Mouse (Mus musculus) adrenal gland, adult 8-10 months (tissue): ENCODE results near the gene Krtap5-4. TPM values are rescaled to one million over a fixed set of nuclear protein-coding genes. Genes with fewer than 3 reads are reported as not detected.
A peak's percentile ranks its signal among the peaks of the same experiment; 100 is the strongest.
"Not testable (repeated sequence)": the region's sequence is repeated elsewhere in the genome, so short reads cannot be mapped to it uniquely, and the experiment has no call there.

Experiments
- DNase-seq: peaks from one replicate; pipeline ENCODE4 v3.0.0; 2022
- total RNA-seq, 4 experiments: library from RNA; stranded (reverse); gene quantifications; 2 replicates each; pipeline ENCODE4 v1.2.4; 2022

The Krtap5-4 gene
- not detected for total RNA-seq

DNA sequence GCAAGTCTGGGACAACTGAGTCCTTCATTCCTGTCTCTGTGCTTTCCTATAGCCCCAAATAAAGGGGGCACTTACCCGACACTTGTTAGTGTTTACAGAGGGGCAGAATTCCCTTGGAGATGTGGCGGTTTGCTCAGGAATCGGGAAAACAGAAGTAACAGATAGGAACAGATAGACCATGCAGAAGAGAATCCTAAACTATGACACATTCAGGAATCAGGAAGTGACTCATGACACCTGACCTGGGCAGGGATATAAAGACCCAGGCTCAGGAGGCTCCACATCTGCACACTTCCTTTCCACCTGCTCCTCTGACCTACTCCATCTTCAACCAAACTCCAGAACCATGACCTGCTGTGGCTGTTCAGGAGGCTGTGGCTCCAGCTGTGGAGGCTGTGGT, at the start of gene Krtap5-4:
Gene Krtap5-4, plus strand, starts transcription at position 301 of the 400 bp plus-strand sequence.
- no peak for DNase-seq

DNA sequence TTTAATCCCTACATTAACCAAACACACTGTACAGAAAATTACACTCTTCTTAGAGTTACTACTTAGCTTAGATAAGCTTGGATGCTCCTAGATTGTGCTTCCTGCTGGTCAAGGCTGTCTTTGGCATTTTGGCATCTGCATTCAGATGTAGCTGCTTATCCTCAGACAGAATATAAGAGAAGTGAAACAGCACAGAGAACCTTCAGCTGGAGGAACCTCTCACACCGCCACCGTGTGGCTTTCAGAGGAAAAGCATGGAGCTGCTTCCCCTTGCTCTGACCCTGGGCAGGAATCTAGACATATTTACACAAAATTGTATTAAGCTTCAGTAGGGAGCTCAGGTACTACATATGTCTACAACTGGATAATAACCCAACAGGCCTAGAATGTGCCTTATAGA, 47.8 kb upstream of the Krtap5-4 start:
- DNase-seq, result peak; percentile 5

DNA sequence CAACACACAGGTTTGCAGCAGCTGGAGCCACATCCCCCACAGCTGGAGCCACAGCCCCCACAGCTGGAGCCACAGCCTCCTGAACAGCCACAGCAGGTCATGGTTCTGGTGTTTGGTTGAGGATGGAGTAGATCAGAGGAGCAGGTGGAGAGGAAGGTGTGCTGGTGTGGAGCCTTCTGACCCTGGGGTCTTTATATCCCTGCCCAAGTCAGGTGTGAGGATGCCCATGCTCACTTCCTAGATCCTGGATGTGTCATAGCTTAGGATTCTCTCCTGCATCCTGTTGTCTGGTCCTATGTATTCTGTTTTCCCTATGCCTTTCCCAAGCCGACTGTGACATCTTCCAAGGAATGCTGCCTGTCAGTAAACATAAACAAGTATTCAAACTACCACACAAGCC, 45.1 kb upstream of the Krtap5-4 start, which contains the start of gene Gm2431:
Gene Gm2431, minus strand, starts transcription at position 101 of the 400 bp plus-strand sequence.
- DNase-seq, result not testable (repeated sequence)

DNA sequence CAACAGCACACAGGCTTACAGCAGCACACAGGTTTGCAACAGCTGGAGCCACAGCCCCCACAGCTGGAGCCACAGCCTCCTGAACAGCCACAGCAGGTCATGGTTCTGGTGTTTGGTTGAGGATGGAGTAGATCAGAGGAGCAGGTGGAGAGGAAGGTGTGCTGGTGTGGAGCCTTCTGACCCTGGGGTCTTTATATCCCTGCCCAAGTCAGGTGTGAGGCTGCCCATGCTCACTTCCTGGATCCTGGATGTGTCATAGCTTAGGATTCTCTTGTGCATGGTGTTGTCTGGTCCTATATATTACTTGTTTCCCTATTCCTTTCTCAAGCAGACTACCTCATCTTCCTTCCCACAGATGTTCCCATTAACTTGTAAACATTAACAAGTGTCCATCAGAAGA, 29.1 kb upstream of the Krtap5-4 start, which contains the start of gene Gm4559:
Gene Gm4559, minus strand, starts transcription at position 101 of the 400 bp plus-strand sequence.
- not testable (repeated sequence) for DNase-seq

DNA sequence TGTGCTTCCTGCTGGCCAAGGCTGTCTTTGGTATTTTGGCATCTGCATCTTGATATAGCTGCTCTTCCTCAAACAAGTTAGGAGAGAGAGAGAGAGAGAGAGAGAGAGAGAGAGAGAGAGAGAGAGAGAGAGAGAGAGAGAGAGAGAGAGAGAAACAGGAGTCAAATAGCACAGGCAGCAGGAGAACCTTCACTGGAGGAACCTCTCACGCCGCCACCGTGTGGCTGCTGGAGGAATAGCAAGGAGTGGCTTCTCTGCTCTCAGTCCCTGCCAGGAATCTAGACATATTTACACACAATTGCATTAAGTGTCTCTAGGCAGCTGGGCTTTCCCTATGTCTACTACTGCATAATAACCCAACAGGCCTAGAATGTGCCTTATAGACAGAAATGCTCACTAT, 25.2 kb upstream of the Krtap5-4 start:
- not testable (repeated sequence) for DNase-seq

DNA sequence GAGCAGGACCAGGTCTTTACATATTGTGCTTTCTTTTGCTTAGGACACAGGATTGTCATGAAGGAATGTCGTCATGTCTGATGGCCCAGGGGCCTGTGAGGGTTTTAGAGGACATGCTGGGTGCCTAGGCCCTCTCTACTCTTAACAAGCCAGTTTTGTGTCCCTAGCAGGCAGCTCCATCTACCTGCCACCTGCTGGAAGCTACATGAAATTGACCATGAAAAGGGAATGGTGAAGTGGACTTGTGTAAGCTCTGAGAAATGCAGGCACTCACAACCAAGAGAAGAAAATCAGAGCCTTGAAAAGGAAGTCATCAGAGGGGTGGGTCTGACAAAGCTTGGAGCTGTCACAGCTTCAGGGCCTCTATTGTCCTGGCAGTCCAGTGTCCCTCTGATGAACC, 24.1 kb upstream of the Krtap5-4 start:
- DNase-seq, result not testable (repeated sequence)

DNA sequence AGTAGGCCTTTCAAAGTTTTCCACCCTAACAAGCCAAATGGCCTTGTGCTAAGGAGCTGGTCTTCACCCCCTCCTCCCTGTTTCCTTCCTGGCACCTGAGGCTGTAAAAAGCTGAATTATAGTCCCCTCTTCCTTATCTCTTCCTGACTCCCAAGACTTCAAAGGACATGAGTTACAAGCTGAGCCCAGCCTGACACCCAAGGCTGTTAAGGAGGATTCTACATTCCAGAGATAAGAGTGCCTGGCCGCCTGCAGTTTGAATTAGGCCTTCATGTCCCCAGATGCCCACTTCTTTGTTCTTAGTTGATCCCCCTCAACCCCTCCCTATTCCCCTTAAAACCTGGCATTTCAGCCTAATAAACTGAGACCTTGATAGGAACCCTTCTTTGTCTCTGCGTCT, 20.5 kb upstream of the Krtap5-4 start:
- peak; percentile 21 for DNase-seq

DNA sequence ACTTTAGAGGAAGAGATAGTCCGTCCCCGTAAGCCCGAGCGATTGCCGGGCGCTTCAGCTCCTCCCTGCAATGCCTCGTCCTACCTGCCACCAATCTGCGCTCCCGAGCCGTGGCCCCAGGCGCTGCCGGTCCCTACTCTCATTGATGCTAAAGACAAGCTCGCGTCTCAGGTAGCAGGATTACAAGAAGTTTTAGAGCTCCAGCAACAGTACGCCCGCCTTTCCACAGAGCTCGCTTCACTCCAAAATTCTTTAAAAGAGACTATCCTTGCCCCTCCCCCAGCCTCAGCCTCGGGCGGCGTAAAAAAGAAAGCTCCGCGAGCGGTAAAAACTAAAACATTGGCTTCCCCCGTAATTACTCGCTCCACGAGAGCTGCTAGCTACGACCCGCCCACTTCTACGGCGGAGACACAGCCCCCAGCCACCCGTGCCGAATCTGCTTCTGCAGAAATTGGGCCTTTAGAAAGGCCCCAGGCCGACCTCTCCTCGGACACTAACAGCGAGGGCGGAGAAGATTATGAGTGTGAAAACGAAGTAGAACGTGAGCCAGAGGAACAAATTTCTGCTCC, 19.2 kb upstream of the Krtap5-4 start:
- DNase-seq, result peak; percentile 37

DNA sequence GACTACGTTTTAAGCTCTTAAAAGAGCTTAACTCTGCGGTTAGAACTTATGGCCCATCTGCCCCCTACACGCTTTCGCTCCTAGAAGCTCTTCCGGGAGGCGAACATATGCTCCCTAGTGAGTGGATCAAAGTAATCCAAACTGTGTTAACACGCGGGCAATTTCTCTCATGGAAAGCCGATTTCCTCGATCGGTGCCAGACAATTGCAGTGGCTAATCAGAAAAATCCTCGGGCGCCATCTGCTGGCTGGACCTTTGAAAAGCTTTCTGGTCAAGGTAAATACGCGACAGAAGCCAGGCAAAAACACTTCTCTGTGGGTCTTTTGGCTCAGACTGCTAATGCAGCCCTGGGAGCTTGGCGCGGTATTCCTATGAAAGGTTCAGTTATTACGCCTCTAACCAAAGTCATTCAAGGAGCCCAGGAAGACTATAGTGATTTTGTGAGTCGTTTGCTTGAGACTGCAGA, 18.7 kb upstream of the Krtap5-4 start:
- DNase-seq, result peak; percentile 84

DNA sequence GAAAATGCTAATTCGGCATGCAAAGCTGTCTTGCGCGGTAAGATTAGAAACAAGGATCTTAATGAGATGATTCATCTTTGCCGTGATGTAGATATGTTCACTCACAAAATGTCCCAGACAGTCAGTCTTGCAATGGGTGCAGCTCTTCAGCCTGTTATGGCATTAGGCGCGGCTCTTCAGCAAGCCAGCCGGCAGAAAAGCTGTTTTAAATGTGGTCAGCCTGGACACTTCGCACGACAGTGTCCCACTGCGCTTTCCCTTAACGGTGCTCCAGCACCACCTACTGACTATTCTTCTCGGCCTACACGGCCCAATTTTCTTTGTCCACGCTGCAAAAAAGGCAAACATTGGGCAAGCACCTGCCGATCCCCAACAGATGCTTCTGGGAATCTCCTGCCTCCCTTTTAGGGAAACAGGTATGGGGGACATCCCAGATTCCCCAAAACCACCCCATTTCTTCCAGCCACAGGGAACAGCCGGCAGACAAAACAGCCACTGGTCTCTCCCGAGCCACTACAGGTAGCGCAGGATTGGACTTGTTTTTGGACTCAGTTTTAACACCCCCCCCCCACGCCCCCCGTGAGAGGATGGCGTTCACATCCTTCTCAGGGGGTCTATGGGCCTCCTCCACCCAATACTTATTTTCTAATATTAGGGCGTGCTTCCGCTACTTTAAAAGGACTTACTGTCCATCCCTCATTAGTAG, 18.1 kb upstream of the Krtap5-4 start:
- DNase-seq, result peak; percentile 34

DNA sequence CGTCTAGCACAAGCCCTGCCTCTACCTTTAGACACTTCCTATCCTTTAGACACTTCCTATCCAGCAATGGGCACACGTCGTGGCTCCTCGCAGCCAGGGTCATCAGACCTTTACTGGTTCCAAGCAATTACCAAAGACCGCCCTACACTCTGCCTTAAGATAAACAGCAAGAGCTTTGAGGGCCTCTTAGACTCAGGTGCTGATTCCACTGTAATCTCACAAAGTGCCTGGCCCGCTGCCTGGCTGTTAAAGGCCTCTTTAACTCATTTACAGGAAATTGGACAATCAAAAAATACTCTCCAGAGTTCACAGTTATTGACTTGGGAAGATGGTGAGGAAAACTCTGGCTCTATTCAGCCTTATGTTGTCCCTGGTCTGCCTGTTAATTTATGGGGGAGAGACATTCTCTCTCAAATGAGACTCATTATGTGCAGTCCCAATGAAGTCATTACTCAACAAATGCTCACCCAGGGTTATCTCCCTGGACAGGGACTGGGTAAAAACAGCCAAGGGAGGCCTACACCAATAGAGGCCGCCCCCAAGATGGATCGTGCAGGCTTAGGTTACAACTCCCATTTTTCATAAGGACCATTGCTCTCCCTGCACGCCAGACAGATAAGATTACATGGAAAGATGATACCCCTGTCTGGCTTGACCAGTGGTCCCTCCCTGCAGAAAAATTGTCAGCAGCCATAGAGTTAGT, 17.3 kb upstream of the Krtap5-4 start:
- not testable (repeated sequence) for DNase-seq

DNA sequence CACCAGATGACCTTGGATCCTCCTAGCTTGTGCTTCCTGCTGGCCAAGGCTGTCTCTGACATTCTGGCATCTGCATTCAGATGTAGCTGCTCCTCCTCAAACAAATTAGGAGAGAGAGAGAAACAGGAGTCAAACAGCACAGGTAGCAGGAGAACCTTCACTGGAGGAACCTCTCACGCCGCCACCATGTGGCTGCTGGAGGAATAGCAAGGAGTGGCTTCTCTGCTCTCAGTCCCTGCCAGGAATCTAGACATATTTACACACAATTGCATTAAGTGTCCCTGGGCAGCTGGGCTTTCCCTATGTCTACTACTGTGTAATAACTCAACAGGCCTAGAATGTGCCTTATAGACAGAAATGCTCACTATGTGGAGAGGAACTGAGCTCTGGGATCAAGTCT, 9.5 kb upstream of the Krtap5-4 start:
- DNase-seq, result not testable (repeated sequence)

DNA sequence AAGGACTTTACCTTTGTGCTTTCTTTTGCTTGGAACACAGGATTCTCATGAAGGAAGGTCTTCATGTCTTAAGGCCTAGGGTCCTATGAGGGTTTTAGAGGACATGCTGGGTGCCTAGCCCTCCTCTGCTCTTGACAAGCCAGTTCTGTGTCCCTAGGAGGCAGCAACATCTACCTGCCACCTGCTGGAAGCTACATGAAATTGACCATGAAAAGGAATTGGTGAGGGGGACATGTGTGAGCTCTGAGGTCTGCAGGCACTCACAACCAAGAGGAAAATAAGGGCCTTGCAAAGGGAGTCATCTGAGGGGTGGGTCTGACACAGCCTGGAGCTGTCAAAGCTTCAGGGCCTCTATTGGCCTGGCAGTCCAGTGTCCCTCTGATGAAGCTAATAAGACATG, 7.9 kb upstream of the Krtap5-4 start:
- no peak for DNase-seq

DNA sequence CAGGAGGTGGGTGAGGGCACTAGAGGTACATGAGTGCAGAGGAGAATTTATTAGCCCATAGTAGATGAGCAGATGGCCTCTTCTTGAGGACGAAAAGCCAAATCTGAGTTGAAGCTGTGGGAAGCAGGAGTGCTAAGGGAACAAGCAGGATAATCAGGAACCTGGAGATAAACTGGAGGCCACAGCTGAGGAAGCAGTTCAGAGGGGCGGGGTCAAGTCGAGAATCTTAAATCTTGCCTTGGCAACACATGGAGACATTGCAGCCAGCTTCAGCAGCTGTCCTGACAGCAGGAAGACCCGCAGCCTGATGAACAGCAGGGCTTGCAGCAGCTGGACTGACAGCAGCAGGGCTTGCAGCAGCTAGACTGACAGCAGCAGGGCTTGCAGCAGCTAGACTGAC, 7.2 kb upstream of the Krtap5-4 start:
- not testable (repeated sequence) for DNase-seq

DNA sequence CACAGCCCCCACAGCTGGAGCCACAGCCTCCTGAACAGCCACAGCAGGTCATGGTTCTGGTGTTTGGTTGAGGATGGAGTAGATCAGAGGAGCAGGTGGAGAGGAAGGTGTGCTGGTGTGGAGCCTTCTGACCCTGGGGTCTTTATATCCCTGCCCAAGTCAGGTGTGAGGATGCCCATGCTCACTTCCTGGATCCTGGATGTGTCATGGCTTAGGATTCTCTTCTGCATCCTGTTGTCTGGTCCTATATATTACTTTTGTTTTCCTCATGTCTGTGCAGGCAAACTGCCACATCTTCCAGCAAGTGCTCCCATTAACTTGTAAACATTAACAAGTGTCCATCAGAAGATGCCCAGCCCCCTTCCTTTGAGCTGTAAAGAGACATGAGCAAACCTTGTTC, 6.3 kb upstream of the Krtap5-4 start, which contains the start of gene Krtap5-1:
Gene Krtap5-1, minus strand, starts transcription at position 101 of the 400 bp plus-strand sequence.
- DNase-seq, result not testable (repeated sequence)

DNA sequence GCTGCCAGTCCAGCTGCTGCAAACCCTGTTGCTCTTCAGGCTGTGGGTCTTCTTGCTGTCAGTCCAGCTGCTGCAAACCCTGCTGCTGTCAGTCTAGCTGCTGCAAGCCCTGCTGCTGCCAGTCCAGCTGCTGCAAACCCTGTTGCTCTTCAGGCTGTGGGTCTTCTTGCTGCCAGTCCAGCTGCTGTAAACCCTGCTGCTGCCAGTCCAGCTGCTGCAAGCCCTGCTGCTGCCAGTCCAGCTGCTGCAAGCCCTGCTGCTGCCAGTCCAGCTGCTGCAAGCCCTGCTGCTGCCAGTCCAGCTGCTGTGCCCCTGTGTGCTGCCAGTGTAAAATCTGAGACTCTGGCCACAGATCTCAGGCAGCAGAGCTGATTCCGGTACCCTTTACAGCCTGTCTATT, 580 bp downstream of the Krtap5-4 start:
- DNase-seq, result not testable (repeated sequence)

DNA sequence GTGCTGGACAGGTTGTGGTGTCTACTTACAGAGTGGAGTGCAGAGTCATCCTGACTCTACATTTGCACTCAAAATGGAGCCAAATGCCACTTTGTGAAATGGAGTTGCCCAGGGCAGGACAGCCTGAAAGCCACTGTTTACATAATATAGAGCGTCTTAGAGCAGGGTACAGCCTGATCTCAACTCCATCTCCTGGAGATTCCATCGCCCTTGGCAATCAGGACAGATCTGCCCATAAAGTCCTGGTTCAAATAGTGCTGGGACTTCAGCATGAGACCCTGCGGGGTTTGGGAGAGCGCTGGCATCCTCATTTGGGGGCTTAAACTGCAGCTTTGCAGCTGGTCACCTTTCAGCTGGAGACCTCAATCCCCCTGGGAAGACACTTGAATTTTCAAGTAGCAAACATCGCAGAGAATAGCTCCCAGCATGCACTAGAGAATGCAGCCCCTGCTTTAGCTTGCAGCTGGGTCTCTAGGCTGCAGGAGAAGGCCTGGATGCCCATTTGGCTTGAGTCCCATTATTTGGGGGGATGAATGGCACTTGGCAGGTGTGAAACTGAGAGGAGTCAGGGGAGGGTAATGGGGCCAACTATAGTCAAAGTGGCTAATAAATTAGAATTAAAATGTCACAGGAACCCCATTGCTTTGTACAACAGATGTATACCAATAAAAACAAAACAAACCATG, 11.4 kb downstream of the Krtap5-4 start:
- DNase-seq, result no peak

DNA sequence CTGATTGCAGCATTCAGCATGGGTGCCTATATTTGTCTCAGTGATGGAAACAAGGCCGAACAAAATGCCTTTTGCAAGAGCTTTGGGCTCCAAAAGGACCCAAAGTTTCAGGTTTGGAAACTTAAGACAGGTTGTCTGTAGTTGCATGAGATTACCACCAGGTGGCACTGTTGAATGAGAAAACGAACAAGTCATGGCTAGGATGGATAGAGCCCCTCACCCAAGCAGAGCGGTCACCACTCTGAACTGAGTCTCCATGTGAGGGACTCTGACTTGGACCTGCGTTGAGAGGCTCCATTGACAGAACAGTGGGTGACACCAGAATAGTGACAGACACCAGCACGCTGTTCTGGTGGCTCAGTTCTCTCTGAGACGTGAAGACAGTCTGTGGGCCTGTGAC, 13.2 kb downstream of the Krtap5-4 start:
- no peak for DNase-seq

DNA sequence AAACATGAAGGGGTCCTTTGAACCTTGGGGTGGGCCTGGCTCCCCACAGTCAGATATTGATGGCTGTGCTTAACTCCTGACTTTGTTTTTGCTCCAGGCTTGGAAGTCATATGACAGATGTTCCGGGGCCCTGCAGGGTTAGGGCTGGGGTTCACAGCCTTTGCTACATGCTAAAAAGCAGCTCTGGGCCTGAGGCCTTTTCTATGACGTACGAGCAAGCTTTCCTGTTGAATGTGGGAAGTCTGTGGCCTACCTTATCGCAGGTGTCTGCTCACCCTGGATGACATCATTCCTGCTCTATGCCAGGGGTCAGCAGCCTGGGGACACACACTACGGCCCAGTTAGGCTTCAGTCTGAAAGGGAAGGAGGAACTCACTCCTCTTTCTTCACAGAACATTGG, 13.9 kb downstream of the Krtap5-4 start:
- DNase-seq, result no peak

DNA sequence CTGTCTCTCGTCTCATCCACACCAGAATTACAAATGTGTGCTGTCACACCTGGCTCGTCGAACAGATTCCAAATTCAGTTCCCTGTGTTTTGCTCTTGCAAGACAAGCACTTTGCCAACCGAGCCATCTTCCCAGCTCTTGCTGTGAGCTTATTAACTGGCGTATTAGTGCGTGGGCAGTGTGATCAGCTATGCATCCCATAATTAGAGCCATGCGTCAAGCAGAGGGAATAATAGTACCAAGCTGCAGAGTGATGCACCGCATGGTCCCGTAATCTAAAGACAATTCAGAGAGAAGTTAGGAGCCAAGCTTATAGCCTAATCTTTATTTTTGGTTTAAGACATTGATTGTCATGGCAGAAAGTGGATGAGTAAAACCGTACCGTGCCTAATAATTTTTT, 15.8 kb downstream of the Krtap5-4 start:
- no peak for DNase-seq

DNA sequence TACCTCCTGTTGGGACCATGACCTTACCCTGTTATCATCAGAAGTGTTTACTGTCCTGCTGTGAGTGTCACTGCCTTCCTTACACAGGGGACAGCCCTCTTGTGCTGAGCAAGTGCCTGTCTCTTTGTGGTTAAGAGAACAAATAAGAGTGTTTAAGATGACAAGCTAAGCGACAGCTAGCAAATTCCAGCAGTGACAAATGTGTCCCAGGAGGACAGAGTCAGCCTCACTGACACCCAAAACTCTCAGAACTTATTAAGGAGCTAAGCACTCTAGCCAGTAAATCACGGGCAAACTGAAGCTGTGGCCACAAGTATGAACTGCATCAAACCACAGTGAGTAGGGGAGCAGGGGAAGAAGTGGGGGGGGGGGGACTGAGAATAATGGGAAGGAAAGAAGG, 17.6 kb downstream of the Krtap5-4 start:
- DNase-seq, result no peak

DNA sequence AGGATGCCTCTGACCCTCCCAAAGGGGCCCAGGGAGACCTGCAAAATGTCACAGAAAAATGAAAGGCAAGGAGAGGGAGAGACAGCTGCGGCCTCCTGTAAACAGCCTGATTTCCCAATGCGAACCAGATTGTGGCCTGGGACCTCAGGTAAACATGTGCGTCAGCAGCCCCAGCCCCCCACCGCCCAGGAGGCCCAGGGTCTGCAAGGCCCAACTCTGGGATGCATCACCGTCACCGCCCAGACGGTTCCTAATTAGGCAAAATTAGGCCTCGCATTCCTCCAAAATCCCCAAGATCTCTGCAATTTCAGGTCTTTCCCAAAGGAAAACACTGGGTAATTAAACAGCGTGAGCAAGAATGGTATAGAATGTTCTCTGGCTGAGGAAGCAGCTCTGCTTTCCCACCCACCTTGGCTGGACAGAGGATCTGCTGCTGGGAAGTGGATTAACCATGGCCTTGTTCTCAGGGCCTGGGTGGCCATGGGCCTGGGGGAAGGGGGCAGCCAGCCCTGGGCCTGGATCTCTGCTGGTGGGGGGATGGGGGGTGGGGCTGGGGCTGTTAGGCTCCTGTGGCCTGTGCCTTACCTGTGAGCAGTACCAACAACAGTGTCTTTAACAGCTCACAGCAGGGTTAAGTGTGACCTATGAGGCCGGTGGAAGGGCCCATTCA, 18.4 kb downstream of the Krtap5-4 start:
- not testable (repeated sequence) for DNase-seq
